Comparison of ENCODE assay signal across 11 mouse cellular contexts in the genomic region with DNA sequence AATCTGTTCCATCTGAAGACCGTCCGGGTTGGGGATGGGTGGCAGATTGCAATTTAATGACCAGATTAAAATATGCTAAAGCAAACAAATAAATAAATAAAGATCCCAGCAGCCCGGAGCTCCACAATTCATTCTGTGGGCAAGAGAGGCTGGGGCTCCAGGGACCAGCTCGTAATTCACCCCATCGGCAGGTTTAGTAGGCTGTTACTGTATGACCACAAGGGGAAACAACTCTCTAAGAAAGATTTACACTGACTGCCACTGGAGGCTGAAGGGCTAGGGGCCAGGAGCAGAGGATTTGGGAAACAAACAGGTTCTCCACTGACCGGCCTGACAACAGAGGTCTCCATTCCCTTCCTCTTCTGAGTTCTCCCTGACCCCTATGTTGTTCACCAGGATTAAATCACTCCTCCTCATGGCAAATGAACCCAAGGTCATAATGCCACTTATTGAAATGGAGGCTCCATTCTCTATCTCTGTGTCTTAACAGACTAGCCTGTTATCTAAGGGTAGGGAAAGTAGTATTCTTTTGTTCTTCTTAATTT.
"Had no signal": no experiment of that assay in that cellular context is flagged by ENCODE, and none has a peak within 500 bp of the region (broad histone marks: within the 10 kb centered on the region; RNA-seq: fewer than 3 reads in every experiment).

No protein-coding gene starts in this region.

- H3K36me3 ChIP-seq: limb, embryonic 12.5 days; midbrain, embryonic 15.5 days had no signal

- H3K9ac ChIP-seq: limb, embryonic 12.5 days; liver, embryonic 14.5 days; midbrain, embryonic 15.5 days had no signal

- H3K9me3 ChIP-seq: midbrain, embryonic 15.5 days had no signal

- H3K4me1 ChIP-seq: limb, embryonic 12.5 days had no signal

- H3K27me3 ChIP-seq: limb, embryonic 12.5 days; midbrain, embryonic 15.5 days had no signal

- ATAC-seq: inflammation-experienced regulatory T-cells, adult 6 months; intestine, postnatal 0 days; midbrain, embryonic 15.5 days had no signal

- H3K4me3 ChIP-seq: layer of hippocampus, adult 2 months; limb, embryonic 12.5 days; midbrain, embryonic 15.5 days had no signal

- DNase-seq: lung, adult 18-20 months; retina, postnatal 1 day; right cerebral cortex, postnatal 4 days; spleen, adult 18-20 months; thymus, postnatal 36 days had no signal

- H3K4me2 ChIP-seq: limb, embryonic 12.5 days; midbrain, embryonic 15.5 days had no signal

- H3K27ac ChIP-seq: layer of hippocampus, adult 2 months; limb, embryonic 12.5 days; liver, embryonic 14.5 days; midbrain, embryonic 15.5 days had no signal
